Mouse (Mus musculus): ENCODE measurements at regions not wholly inside any gene's neighbourhood (a gene's known extent, or its start where the extent isn't known, plus 50 kb on each side); places are given as distances from the start of the nearest gene placed in this dataset.
A peak's percentile ranks its signal among the peaks of the same experiment; 100 is the strongest.

- Histone ChIP-seq H3K4me3 (ENCODE audit: insufficient read depth, low read length) (no peak overlapping the region), H3K4me1 (ENCODE audit: control insufficient read depth, insufficient read depth, low read length) (no peaks in the 10 kb centered on the region), H3K27ac (ENCODE audit: insufficient read depth, low read length) (no peak overlapping the region)
- TF ChIP-seq CTCF (IDR thresholded peaks at IDR 0.05; ENCODE audit: extremely low read depth, insufficient read depth, low read length) (no peak), POLR2A (IDR thresholded peaks at IDR 0.05; ENCODE audit: extremely low read depth, insufficient read depth, low read length) (no peak)
Measured at GRCm38 (mm10) chr6:101473956-101474355, 96.3 kb upstream of the Pdzrn3 start.

GRCm38 (mm10) chr6:101473257-101473925 lies 95.7 kb upstream of the Pdzrn3 start:
- Histone ChIP-seq H3K4me1 (ENCODE audit: control insufficient read depth, insufficient read depth, low read length) (no peaks in the 10 kb centered on the region), H3K4me3 (ENCODE audit: insufficient read depth, low read length) (no peak overlapping the region), H3K27ac (ENCODE audit: insufficient read depth, low read length) (no peak overlapping the region)
- no peak for TF ChIP-seq POLR2A (IDR thresholded peaks at IDR 0.05; ENCODE audit: extremely low read depth, insufficient read depth, low read length)
- TF ChIP-seq CTCF (IDR thresholded peaks at IDR 0.05; ENCODE audit: extremely low read depth, insufficient read depth, low read length), result no peak

- peak overlapping the region; percentile 59 for H3K27ac ChIP-seq (ENCODE audit: insufficient read depth, low read length)
- no peaks in the 10 kb centered on the region for H3K4me1 ChIP-seq (ENCODE audit: control insufficient read depth, insufficient read depth, low read length)
- TF ChIP-seq POLR2A (IDR thresholded peaks at IDR 0.05; ENCODE audit: extremely low read depth, insufficient read depth, low read length) (no peak), CTCF (IDR thresholded peaks at IDR 0.05; ENCODE audit: extremely low read depth, insufficient read depth, low read length) (no peak)
- H3K4me3 ChIP-seq (ENCODE audit: insufficient read depth, low read length), result no peak overlapping the region
Measured at GRCm38 (mm10) chr6:101464910-101465309, 87.2 kb upstream of the Pdzrn3 start.

- Histone ChIP-seq H3K27ac (ENCODE audit: insufficient read depth, low read length) (no peak overlapping the region), H3K4me1 (ENCODE audit: control insufficient read depth, insufficient read depth, low read length) (no peaks in the 10 kb centered on the region), H3K4me3 (ENCODE audit: insufficient read depth, low read length) (no peak overlapping the region)
- TF ChIP-seq POLR2A (IDR thresholded peaks at IDR 0.05; ENCODE audit: extremely low read depth, insufficient read depth, low read length), result no peak
- TF ChIP-seq CTCF (IDR thresholded peaks at IDR 0.05; ENCODE audit: extremely low read depth, insufficient read depth, low read length), result no peak
Measured at GRCm38 (mm10) chr6:101463812-101464320, 86.2 kb upstream of the Pdzrn3 start.

- H3K27ac ChIP-seq (ENCODE audit: insufficient read depth, low read length), result 0 out of 2 replicates have a peak overlapping the region, but pooled peaks have one; percentile 6
- no peak overlapping the region for H3K4me3 ChIP-seq (ENCODE audit: insufficient read depth, low read length)
- H3K4me1 ChIP-seq (ENCODE audit: control insufficient read depth, insufficient read depth, low read length), result peaks cover 6% of the 10 kb centered on the region; the same call in 1 of the 2 replicates
- TF ChIP-seq POLR2A (IDR thresholded peaks at IDR 0.05; ENCODE audit: extremely low read depth, insufficient read depth, low read length) (no peak), CTCF (IDR thresholded peaks at IDR 0.05; ENCODE audit: extremely low read depth, insufficient read depth, low read length) (no peak)
Measured at GRCm38 (mm10) chr6:101446720-101447119, 69.0 kb upstream of the Pdzrn3 start.

- no peak for TF ChIP-seq CTCF (IDR thresholded peaks at IDR 0.05; ENCODE audit: extremely low read depth, insufficient read depth, low read length)
- no peak for TF ChIP-seq POLR2A (IDR thresholded peaks at IDR 0.05; ENCODE audit: extremely low read depth, insufficient read depth, low read length)
- Histone ChIP-seq H3K4me3 (ENCODE audit: insufficient read depth, low read length) (no peak overlapping the region), H3K4me1 (ENCODE audit: control insufficient read depth, insufficient read depth, low read length) (peaks cover 6% of the 10 kb centered on the region; the same call in 1 of the 2 replicates), H3K27ac (ENCODE audit: insufficient read depth, low read length) (0 out of 2 replicates have a peak overlapping the region, but pooled peaks have one; percentile 6)
Measured at GRCm38 (mm10) chr6:101446316-101446715, 68.6 kb upstream of the Pdzrn3 start.

- H3K4me1 ChIP-seq (ENCODE audit: control insufficient read depth, insufficient read depth, low read length), result no peaks in the 10 kb centered on the region; the same call in 1 of the 2 replicates
- no peak overlapping the region for H3K4me3 ChIP-seq (ENCODE audit: insufficient read depth, low read length)
- no peak overlapping the region for H3K27ac ChIP-seq (ENCODE audit: insufficient read depth, low read length)
- TF ChIP-seq POLR2A (IDR thresholded peaks at IDR 0.05; ENCODE audit: extremely low read depth, insufficient read depth, low read length) (no peak), CTCF (IDR thresholded peaks at IDR 0.05; ENCODE audit: extremely low read depth, insufficient read depth, low read length) (no peak)
Measured at GRCm38 (mm10) chr6:101432769-101433168, 55.1 kb upstream of the Pdzrn3 start.

GRCm38 (mm10) chr6:101429634-101430033 lies 51.9 kb upstream of the Pdzrn3 start:
- H3K27ac ChIP-seq (ENCODE audit: insufficient read depth, low read length), result no peak overlapping the region
- TF ChIP-seq POLR2A (IDR thresholded peaks at IDR 0.05; ENCODE audit: extremely low read depth, insufficient read depth, low read length), result no peak
- TF ChIP-seq CTCF (IDR thresholded peaks at IDR 0.05; ENCODE audit: extremely low read depth, insufficient read depth, low read length), result no peak
- H3K4me1 ChIP-seq (ENCODE audit: control insufficient read depth, insufficient read depth, low read length), result no peaks in the 10 kb centered on the region; the same call in 1 of the 2 replicates
- H3K4me3 ChIP-seq (ENCODE audit: insufficient read depth, low read length), result no peak overlapping the region

Measured in cortical plate, adult 2 months (tissue).